Mouse (Mus musculus) left cerebral cortex, adult 9 months (tissue): Measurements from ENCODE around the gene Sys1.

Source experiments
- DNase-seq, 2 experiments: peaks; one replicate each; pipeline ENCODE4 v3.0.0; 2022; ENCODE audit warnings: low spot score in 2 of 2

Gene Sys1

DNA sequence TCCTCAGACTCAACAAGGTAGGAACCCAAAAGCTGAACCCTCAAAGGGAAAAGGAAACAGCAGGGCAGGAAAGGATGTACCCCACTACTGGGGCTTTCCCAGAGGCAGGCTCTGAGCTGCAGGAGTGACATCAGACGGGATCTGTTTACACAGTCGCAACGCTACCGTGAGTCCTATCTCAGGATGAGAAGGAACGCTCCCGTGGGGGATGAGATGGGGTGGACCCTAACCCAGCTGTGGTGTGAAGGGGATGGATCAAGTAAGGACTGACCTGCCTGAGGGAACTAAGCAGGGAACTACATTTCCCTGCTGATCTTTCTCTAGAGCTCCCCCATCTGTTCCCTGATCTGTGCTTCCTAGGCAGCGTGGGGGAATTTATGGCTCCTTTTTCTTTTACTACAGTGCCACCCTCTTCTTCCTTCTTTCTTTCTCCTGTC lies at the start of gene Sys1:
Gene Sys1 (plus strand): TSS at position 101 of the 437 bp plus-strand sequence.
- peak in 1 of 2 experiments; percentile 50 for DNase-seq

DNA sequence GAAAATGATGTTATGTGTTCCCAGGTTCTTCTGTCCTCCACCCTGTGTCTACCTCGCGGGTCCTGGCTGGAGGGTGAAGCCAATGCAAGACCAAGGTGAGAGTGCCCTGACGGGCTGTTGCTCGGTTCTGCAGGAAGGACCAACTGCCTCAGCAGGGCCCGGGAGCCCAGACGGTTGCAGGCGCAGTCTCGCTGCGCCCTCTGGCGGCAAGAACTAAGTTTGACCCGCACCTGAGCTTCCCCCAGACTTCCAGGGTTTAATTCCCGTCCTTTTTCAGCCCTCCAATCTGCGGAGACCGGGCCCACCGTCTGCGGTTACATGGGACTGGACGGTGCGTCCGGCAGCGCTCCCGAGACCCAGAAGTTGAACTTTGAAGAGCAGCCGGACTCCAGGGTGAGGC lies 49.1 kb upstream of the Sys1 start:
- DNase-seq = peak in 1 of 2 experiments; percentile 53

DNA sequence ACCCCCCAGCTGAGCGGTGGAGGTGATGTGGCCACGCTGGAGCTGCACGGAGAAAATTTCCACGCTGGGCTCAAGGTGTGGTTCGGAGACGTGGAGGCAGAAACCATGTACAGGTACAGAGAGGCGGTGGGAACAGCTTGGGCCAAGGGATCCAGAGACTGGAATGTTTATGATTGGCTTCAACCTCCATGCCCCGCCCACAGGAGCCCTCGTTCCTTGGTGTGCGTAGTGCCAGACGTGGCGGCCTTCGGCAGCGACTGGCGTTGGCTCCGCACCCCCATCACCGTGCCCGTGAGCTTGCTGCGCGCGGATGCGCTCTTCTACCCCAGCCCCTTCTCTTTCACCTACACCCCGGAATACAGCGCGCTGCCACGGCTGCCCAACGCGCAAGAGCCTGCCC lies 42.6 kb upstream of the Sys1 start:
- no peak for DNase-seq

DNA sequence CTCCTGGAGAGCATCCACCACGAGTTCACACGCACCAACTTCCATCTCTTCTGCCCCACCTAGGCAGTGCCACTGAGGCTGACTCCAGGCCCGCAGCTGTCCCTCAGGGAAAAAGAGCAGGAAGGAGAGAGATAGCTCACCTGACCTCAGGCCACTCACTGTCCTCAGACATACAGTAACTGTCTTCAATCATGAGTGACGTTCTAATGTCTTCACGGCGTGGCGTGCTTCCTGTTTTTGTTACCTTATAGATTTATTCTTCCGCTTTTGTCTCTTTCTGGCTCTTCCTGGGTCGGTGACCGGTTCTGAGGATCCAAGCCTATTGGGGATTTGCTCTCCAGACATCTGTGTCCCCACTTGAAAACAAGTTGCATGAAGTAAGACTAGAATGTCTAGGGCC lies 42.2 kb upstream of the Sys1 start:
- DNase-seq = no peak

DNA sequence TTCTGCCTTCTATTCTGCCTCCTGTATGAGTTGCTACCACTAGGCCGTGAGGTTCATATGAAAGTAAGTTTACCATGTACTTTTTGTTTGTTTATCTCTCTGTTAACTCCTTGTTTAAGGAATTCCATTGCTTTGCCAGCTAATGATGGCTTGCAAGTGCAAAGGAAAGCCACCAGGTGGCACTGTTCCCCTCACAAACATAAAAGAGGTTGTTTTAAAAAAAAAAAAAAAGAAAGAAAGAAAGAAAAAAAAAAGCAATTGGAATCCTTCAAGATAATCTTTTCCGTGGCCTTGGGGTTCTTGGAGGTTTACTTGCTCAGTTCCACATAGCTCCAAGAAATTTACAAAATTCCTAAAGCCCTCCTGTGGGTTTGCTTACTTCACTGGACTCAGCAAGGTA lies 39.6 kb upstream of the Sys1 start:
- DNase-seq = no peak

DNA sequence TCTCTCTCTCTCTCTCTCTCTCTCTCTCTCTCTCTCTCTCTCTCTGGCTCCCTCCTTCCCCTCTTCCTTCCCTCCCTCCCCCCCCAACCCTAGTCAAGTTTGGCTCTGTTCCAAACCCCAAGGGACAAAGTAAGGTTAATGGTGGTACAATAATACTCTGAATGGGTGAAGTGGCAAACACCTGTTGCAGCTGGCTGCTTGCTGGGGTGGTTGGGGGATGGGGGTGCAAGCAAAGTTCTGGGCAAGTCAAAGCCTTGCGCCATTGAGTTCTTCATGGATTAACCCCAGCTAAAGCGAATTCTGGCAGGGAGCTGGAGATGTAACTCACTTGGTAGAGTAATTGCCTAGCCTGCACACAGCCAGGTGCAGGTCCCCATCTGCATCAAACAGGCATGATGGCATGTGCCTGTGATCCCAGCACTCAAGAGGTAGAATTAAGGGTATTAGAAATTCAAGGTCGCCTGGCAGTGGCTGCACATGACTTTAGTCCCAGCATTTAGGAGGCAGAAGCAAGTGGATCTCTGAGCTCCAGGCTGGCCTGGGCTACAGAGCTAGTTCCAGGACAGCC lies 38.4 kb upstream of the Sys1 start:
- DNase-seq = no peak

DNA sequence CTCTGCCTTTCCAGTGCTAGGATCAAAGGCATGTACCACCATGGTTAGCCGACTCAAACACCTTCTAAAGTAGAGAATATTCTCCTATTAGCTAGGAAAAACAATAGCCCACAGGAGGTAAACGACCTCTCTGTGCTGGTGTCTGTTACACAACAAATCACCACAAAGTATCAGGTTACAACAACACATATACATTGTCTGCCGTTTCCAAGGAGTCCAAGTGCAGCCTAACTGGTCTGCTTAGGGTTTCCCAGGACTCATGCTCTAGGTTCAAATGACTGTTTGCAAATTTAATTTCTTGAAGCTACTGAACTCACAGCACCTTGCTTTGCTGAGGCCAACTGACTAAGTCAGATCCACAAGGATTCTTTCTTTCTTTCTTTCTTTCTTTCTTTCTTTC lies 37.3 kb upstream of the Sys1 start:
- no peak for DNase-seq

DNA sequence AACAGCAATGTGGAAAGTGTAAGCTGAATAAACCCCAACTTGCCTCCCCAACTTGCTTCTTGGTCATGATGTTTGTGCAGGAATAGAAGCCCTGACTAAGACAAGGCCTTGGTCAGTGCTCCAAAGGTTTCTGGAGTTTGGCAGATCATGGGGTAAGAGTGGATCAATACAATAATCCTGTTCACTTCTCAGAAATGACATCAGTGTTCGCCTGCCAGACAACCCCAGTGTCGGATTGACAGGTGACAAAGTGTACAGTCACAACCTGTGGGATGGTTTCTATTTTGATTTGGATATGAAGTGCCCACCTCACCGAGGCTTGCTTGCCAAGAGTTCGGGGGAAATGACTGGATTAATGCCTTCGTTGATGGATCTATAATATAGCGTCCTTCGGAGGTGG lies 35.5 kb upstream of the Sys1 start:
- DNase-seq = no peak

DNA sequence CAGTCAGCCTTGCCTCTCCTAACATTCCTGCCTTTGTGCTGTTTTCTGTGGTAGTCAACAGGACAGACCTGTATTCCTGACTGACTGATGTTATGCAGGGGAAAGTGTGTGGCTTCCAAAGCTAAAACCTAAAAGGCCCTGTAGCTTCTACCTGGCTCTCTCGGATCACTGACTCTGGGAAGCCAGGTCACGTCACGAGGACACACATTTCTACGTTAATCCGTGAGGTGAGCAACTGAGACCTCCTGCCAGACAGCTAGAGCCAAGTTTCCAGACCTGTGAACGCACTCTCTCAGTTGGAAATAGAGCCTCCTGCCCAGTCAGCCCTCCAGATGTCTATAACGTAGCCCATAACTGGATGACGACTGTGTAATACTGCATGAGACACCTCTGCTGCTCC lies 34.8 kb upstream of the Sys1 start:
- DNase-seq = no peak

DNA sequence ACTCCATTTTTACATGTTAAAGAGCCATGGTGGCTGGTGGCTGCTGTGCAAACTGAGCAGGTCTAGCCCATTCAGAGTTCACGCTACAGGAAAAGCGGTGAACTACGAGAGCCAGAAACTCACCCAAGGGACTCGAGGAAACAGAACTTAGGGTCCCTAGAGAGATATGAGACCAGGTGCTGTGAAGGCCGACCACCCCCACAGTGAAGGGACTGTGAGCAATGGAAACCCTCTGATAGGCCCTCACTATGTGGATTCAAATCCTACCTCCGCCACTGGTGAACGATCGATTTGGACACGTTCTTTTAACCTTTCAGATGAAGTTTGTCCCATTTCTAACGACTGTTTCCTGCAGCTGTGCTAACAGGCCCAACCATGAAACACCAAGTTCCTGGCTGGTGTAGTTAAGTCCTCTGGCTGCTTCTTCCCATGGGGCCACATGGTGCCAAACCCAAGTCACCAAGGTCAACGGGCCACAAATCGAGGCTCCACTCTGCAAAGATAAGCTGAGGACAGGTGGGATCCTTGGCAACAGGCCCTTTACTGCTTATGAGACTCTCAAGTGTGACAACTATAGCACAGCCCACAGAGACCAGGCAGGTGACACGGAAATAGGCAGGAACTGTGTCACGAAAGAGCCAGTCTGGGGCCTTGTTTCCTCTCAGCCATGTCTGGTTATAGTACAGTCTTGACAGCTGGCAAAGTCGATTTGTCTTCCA lies 33.9 kb upstream of the Sys1 start:
- no peak for DNase-seq

DNA sequence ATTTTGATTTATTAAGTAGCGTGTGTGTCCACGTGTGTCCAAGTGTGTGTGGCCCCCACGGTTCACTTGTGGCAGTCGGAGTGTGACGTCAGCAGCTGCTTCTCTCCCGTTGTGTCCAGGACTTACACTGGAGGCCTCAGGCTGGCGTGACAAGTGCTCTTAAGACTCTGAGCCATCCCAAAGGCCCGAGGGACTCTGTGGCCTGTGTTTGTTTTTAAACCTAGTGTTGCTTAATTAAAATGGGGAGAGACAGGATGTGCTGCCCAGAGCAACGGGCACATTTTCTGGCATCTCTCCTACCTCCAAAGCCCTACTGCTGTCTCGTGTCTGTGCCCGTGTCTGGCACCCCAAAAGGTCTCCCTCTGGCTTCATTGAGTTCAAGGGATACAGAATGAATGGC lies 33.3 kb upstream of the Sys1 start:
- DNase-seq = no peak

DNA sequence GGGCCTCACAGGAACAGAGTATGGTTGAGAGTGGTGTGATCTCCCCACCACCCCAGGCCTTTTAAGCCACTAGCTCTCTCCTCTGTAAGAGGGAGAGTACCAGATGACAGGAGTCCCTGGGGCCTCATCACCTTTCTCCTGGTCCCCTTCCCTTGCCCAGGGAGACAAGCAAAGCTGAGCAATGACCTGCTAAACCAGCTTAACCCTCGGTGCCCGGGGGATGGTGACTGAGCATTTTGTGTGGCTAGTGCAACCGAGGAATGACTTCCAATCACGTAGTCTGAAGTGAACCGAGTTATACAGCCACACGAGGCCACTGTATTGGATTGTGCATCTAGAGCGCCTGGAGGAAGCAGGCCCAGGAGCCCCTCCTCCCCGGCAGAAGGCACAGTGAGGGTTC lies 32.4 kb upstream of the Sys1 start:
- DNase-seq = no peak

DNA sequence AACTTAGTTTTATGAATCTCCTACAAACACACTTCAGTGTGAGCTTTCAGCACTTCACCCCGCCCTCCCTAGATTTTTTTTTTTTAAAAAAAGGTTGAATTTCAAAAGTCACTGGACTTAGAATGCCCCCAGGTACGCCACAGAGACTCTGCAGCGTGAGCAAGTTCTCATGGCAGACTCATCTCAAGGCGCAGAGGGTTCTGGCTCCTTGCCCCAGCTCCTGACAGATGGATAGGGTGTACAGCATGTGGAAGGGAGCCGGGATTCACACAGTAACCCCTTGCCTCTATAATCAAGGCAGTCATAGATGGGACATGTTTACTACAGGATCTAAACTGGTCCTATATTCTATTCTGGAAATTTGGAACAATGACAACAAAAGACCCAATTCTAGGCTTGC lies 31.4 kb upstream of the Sys1 start:
- DNase-seq = no peak

DNA sequence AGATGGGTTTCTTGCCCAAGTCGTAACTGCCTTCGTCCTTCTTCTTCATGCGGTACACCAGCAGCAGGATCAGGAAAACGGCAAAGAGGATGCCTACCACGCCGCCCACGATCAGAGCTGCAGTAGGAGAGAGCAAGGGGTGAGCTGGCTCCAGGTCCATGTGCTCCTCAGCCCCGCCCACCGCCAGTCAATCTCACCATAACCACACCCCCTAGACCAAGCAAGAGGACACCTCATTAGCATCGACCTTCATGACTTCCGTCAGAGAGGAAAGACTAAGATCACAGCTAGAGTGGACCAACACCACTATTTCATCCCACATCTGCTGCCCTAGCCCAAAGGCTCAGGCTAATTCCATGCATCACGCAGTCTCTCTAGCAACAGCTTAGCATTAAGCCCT lies 30.6 kb upstream of the Sys1 start:
- DNase-seq = no peak

DNA sequence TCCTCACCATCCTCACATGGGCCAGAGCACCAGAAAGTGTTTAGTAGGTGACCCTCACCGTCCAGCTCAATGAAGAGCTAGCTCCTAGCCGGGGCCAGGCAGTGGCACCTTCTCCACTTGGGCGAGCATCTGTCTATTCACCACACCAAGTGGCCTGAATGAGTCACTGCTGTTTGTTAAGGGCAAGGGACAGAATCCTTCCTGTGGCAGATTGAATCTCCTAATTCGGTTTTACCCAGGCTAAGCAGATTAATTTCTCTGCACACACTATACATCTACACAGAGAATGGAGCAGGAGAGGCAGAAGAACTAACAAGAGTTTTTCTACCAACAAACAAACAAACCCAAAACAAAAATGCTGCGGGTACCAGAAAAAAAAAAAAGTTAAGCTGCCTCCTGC lies 29.8 kb upstream of the Sys1 start:
- no peak for DNase-seq

DNA sequence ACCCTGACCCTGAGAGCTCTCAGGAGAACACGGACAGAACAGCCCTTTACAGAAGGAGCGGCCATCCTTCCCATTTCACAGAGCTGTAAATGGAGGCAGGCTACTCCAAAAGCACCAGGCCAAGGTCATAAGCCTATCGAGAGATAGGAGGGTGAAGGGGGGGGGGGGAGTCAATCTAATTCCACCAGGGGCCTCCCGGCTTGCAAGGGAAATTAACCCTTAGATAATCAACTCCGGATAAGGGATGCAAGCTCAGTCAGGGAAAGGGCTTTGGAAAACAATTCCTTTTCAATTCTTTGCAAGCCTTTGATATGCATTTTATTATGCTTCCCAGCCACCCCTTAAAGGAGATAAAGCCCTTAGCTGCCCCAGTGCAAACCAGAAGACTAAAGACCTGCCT lies 28.3 kb upstream of the Sys1 start:
- no peak for DNase-seq

DNA sequence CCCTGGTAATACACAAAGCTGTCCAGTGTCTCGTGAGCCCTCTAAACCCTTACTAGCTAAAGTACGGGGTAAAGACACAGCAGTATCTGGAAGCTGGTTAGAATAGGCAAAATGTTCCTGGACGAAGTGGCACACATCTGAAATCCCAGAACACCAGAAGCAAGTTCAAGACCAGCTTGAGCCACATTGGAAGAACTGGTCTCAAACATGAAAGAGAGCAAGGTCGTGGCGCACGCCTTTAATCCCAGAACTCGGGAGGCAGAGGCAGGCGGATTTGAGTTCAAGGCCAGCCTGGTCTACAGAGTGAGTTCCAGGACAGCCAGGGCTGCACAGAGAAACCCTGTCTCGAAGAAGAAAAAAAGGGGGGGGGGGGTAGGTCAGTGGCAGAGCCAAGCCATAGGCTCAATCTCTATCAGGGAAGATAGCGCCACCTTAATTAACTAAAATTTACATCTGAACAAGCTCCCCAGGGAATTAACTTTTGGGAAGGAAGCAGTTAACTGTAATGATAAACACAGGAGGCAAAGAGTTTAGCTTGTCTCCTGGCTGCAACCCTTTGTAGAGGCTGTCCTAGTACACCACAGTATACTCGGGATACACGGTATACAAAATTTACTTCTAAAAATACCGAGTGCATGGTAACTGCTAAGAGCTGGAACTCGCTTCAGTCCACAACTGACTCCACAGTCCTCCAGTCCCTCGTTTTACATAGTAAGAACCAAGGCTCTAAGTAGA lies 26.7 kb upstream of the Sys1 start:
- no peak for DNase-seq

DNA sequence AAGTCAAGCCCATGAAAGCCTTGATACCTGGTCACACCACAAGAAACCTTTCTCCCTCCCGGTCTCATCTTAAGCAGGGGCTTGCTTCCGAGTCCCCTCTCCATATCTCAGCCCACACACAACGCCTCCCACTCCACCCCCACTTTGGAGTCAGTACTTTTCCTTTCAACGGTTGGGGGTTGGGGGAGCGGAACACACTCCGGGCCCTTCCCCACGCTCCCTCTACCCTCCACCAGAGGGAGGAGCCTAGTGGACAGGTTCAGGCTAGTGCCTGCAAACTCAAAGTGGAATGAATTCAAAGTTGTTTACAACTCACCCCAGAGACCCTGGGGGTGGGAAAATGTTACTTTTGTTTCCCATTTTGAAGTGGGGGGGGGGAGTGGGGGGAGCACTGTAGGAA lies 26.1 kb upstream of the Sys1 start:
- no peak for DNase-seq

DNA sequence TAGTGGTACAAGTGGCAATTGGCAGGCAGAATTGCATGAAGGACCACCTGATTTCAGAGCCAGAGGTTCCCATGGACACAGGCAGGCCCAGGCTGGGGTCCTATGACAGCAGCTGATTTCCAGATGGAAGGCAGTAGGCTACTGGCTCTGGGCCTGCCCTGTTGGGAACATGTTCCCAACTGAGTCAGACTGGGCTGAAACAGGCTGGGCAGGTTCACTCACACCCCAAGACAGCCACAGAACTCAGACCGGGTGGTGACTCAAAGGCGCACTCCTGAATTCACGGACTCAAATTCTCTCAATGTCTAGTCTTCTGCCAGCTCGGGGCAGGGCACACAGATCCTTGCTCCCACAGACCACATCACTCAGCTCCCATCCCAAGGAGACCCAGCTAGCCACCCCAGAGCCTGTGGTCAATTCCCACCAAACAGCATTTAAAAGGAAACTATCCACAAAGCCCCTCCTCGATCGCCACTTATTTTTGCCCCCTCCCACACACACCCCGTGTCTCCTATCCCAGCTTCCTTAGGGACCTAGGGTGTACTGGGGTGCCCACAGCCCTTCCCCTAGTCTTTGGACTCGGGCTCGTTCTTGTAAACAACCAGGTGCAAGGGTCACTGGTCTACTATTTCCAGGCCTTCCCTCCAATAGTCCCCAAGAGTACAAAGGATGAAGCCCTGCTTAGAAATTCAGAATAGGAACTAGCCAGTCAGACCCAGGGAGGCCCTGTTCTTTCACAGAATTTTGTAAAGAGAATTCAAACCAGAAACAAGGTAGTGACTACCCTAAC lies 24.9 kb upstream of the Sys1 start:
- DNase-seq = no peak

DNA sequence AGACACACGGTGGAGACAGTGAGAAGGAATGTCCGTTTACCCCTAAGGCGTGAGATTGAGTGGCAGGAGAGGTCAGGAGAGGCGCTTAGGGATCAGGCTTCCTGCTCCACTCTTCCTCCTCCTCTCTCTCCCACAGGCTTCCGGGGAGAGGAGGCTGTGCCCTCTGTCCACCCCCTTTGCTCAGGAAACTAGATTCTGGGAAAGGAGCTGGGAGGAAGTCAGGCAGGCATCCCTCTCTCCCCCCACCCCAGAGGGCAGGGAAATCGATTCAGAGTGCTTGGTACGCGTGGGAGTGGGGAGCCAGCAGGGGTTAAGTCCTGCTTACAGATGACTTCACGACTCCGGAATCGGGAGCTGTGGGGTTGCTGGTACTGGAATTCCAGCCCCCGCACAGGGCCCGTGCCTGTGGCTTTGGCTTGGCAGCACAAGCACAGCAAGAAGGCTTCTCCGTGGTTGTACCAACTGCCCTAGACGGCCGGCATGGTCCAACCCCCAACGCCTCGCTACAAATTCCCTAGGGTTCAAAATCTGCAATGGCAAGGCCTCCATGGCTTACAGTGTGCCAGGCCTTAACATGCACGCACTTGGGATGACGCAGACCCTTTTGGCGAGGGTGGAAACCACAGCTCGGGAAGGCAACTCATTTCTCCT lies 24.1 kb upstream of the Sys1 start:
- DNase-seq = no peak

DNA sequence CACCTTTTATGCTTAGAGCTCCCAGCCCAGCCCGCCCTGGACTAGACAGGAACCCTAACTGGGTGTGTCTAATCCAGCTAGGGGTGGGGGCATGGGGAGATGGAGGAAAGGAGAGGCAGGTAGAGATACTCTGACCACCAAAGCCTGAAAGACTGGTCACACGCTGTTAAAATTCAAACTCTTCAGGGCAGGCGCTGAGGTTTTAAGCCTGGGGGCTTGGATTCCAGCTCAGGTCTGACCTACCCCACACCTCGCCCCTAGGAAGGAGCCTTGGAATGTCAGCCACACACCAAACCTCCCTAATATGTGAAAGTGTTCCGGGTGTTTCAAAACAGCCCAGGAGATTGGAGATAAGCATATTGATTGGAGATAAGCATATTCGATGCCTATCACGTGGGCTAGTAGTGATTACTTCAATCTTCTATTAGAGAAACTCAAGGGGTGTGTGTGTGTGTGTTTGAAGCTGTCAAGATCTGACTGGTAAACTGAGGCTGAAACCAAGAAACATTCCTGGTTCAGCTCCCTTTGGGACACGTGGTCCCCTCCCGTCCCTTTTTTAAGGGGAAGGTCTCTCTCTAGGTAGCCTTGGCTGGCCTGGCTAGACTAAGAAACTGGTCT lies 23.4 kb upstream of the Sys1 start:
- DNase-seq = no peak
